Mouse (Mus musculus) liver, embryonic 14.5 days (tissue): ENCODE results near the gene Shkbp1. TPM values are rescaled to one million over a fixed set of nuclear protein-coding genes. Genes with fewer than 3 reads are reported as not detected.

Experiments
- ATAC-seq: fragments of 200-750 bp; cut with Nextera tagmentation; 2 replicates; pipeline ENCODE4 v1.8.0; 2017; ENCODE audit warnings: moderate number of reproducible peaks, mild to moderate bottlenecking, moderate library complexity; ENCODE audit not compliant: insufficient read depth
- DNase-seq, 3 experiments: peaks; one replicate each; pipeline ENCODE4 v3.0.0-alpha.2; 2012 to 2013; ENCODE audit warnings: low read depth in 3 of 3, low spot score in 3 of 3
- H3K27ac ChIP-seq: fragments of 300-500 bp; sonication (generic); 2 replicates; pipeline ENCODE4 v1.5.1; 2014; ENCODE audit warnings: moderate library complexity, mild to moderate bottlenecking, control low read depth, inconsistent platforms
- H3K27me3 ChIP-seq: fragments of 300-500 bp; sonication (generic); 2 replicates; pipeline ENCODE4 v1.6.1; 2014; ENCODE audit warnings: mild to moderate bottlenecking, low read length, moderate library complexity; ENCODE audit not compliant: control insufficient read depth, insufficient read depth
- H3K36me3 ChIP-seq: fragments of 300-500 bp; sonication (generic); replicated peaks from 2 replicates; pipeline ENCODE4 v1.6.1; 2014; ENCODE audit warnings: low read depth; ENCODE audit not compliant: control insufficient read depth, insufficient read depth
- H3K4me1 ChIP-seq, 2 experiments: fragments of 200-500 bp in 1 of 2; fragments of 300-500 bp in 1 of 2; sonication (generic) in 1 of 2; replicated peaks; 2 replicates each; pipeline ENCODE4 v1.6.1; 2012 to 2014; ENCODE audit warnings: antibody characterized with exemption in 1 of 2, inconsistent platforms in 1 of 2, low read length in 1 of 2; ENCODE audit not compliant: control insufficient read depth in 2 of 2, insufficient read depth in 2 of 2
- H3K4me2 ChIP-seq: fragments of 300-500 bp; sonication (generic); 2 replicates; pipeline ENCODE4 v1.6.1; 2014; ENCODE audit warnings: low read depth, mild to moderate bottlenecking, control low read depth, moderate library complexity
- H3K4me3 ChIP-seq, 2 experiments: fragments of 200-500 bp in 1 of 2; fragments of 300-500 bp in 1 of 2; sonication (generic) in 1 of 2; 2 replicates each; pipeline ENCODE4 v1.5.1; 2012 to 2014; ENCODE audit warnings: low read depth in 2 of 2, low read length in 2 of 2, mild to moderate bottlenecking in 2 of 2, control low read depth in 1 of 2, inconsistent platforms in 1 of 2, moderate library complexity in 1 of 2; ENCODE audit not compliant: insufficient read depth in 1 of 2
- H3K9ac ChIP-seq: fragments of 300-500 bp; sonication (generic); replicated peaks from 2 replicates; pipeline ENCODE4 v1.6.1; 2014; ENCODE audit warnings: mild to moderate bottlenecking, control low read depth, moderate library complexity
- H3K9me3 ChIP-seq: fragments of 300-500 bp; sonication (generic); 2 replicates; pipeline ENCODE4 v1.6.1; 2016; ENCODE audit warnings: low read length, mixed read lengths; ENCODE audit not compliant: control insufficient read depth
- CTCF ChIP-seq: IDR thresholded peaks from 2 replicates; pipeline ENCODE4 v1.5.1; 2016; ENCODE audit warnings: antibody characterized with exemption, low read depth, control low read depth
- EP300 ChIP-seq: IDR thresholded peaks from 2 replicates; pipeline ENCODE4 v1.6.1; 2016; ENCODE audit warnings: antibody characterized with exemption, low read depth
- WGBS: fragments of 180-500 bp; shearing (Covaris S2); extraction: QIAGEN DNeasy Blood & Tissue Kit; methylation state at CpG from one replicate; pipeline ENCODE4 v1.1.7; 2014; ENCODE audit not compliant: insufficient replicate concordance; 5-methylcytosine and 5-hydroxymethylcytosine counted together
- polyA plus RNA-seq, 2 experiments: library from polyadenylated mRNA; depleted of rRNA in 1 of 2; stranded (reverse) in 1 of 2; unstranded in 1 of 2; fragments of >200 nt; fragmentation: Nextera tagmentation in 1 of 2; extraction: Ambion mirVana in 1 of 2; gene quantifications; 2 replicates each; pipeline versions ENCODE4 v1.2.1 to v1.2.3; 2012 to 2014

The Shkbp1 gene
- polyA plus RNA-seq, 2 experiments: 11.8 to 19.1 TPM

DNA sequence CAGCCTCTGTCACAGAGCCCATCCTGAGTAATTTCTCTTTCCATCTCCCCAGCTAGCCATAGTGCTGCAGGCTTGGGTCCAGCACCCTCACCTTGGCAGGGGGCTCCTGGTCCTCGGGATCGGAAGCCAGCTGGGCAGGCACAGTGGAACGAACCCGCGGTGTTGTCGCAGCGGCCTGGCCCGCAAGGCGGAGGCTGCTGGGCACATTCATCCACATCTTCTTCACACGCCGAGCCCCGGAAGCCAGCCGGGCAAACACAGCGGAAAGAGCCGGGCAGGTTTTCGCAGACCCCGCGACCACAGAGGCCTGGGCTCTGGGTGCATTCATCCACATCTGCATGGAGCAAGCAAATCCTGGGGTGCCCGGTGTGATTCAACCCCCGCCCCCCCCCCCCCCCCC is 30.9 kb downstream of the Shkbp1 start:
- Histone ChIP-seq H3K27me3 (peaks cover 55% of the 10 kb centered on the region), H3K36me3 (no peaks in the 10 kb centered on the region), H3K27ac (no peak overlapping the region), H3K9ac (no peak overlapping the region), H3K9me3 (no peaks in the 10 kb centered on the region), H3K4me2 (no peak overlapping the region), H3K4me3 (no peak overlapping the region), H3K4me1 (0 out of 4 replicates have a peak, but pooled peaks cover 0 to 4% of the 10 kb centered on the region in 2 experiments)
- DNase-seq (no peak), ATAC-seq (no peak)
- WGBS: 48% methylated on average over 18 of the region's 20 CpGs
- no peak for TF ChIP-seq EP300
- no peak for TF ChIP-seq CTCF

GRCm38 (mm10) chr7:27324161-27324560 is 31.7 kb downstream of the Shkbp1 start:
- TF ChIP-seq CTCF (no peak), EP300 (no peak)
- WGBS: 76% methylated on average over 11 of the region's 11 CpGs
- Histone ChIP-seq H3K4me1 (no peaks in the 10 kb centered on the region), H3K4me2 (no peak overlapping the region), H3K9me3 (no peaks in the 10 kb centered on the region), H3K4me3 (no peak overlapping the region), H3K9ac (no peak overlapping the region), H3K27ac (no peak overlapping the region), H3K36me3 (no peaks in the 10 kb centered on the region), H3K27me3 (peaks cover 48% of the 10 kb centered on the region)
- ATAC-seq (no peak), DNase-seq (no peak)

- no peak overlapping the region for H3K4me3 ChIP-seq
- H3K27ac ChIP-seq: no peak overlapping the region
- no peak overlapping the region for H3K9ac ChIP-seq
- no peak overlapping the region for H3K4me2 ChIP-seq
- no peaks in the 10 kb centered on the region for H3K36me3 ChIP-seq
- ATAC-seq: no peak
- TF ChIP-seq EP300: no peak
- no peak for TF ChIP-seq CTCF
- H3K9me3 ChIP-seq: no peaks in the 10 kb centered on the region
- no peaks in the 10 kb centered on the region for H3K4me1 ChIP-seq
- WGBS: 67% methylated on average over 5 of the region's 5 CpGs
- no peak for DNase-seq
- peaks cover 38% of the 10 kb centered on the region for H3K27me3 ChIP-seq
Observed at GRCm38 (mm10) chr7:27323001-27323400, 32.8 kb downstream of the Shkbp1 start.

DNA sequence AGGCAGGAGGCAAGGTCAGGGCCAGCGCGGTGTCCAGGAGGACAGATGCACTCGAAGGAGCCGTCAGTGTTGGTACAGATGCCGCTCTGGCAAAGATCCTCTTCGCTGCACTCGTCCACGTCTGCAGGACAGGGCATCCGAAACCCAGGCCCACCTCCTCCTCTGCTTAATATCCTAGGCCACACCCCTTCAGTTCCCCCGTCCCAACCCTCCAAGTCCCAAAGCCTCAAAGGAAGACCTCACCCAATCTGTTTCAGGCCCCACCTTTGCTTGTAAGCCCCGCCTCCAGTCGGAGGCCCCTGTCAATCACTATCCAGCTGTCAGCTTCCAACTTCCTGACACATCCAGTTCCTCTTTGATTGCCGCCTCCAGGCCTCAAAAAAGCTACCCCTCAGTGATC is 33.5 kb downstream of the Shkbp1 start:
- Histone ChIP-seq H3K4me1 (no peaks in the 10 kb centered on the region), H3K36me3 (no peaks in the 10 kb centered on the region), H3K27me3 (peaks cover 32% of the 10 kb centered on the region), H3K4me2 (no peak overlapping the region), H3K27ac (no peak overlapping the region), H3K9ac (no peak overlapping the region), H3K4me3 (no peak overlapping the region), H3K9me3 (no peaks in the 10 kb centered on the region)
- WGBS: 19% methylated on average over 13 of the region's 13 CpGs
- TF ChIP-seq EP300: no peak
- TF ChIP-seq CTCF: no peak
- DNase-seq (no peak), ATAC-seq (no peak)

- H3K9me3 ChIP-seq: no peaks in the 10 kb centered on the region
- ATAC-seq: no peak
- no peak overlapping the region for H3K4me3 ChIP-seq
- no peak overlapping the region for H3K27ac ChIP-seq
- no peaks in the 10 kb centered on the region for H3K4me1 ChIP-seq
- H3K36me3 ChIP-seq: no peaks in the 10 kb centered on the region
- WGBS: 75% methylated on average over 22 of the region's 22 CpGs
- H3K9ac ChIP-seq: no peak overlapping the region
- peaks cover 4% of the 10 kb centered on the region; the same call in 1 of the 2 replicates for H3K27me3 ChIP-seq
- no peak overlapping the region for H3K4me2 ChIP-seq
- TF ChIP-seq EP300 (no peak), CTCF (no peak)
- no peak for DNase-seq
Observed at GRCm38 (mm10) chr7:27319411-27319810, 36.4 kb downstream of the Shkbp1 start.

DNA sequence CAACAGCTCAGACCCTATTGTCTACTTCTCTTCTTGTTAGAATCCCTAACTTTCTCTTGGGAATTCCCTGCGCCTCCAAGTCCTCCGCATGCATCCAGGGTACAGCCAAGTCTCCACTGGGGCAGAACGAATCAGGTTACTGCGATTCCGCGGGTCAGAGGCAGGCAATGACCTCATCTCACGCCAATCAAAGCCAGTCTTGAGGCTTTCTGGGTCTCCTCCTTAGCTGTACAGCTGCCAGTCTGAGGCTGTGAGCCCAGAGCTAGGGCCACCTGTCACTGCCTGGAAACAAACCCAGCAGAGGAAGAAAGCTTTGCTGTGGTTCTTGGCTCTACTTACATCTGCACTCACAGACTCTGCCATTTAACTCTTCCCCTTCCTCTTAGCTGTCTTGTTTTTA is 39.9 kb downstream of the Shkbp1 start:
- no peak overlapping the region for H3K4me3 ChIP-seq
- 52% methylated on average over 7 of the region's 7 CpGs for WGBS
- no peak for TF ChIP-seq CTCF
- no peak for TF ChIP-seq EP300
- no peaks in the 10 kb centered on the region for H3K36me3 ChIP-seq
- no peak overlapping the region for H3K27ac ChIP-seq
- H3K4me2 ChIP-seq: no peak overlapping the region
- no peaks in the 10 kb centered on the region for H3K4me1 ChIP-seq
- no peak overlapping the region for H3K9ac ChIP-seq
- no peaks in the 10 kb centered on the region for H3K27me3 ChIP-seq
- DNase-seq: no peak
- ATAC-seq: no peak
- H3K9me3 ChIP-seq: peaks cover 2% of the 10 kb centered on the region; the same call in 1 of the 2 replicates
